Mouse (Mus musculus): ENCODE measurements around the gene Pcdh8. TPM values are rescaled to one million over a fixed set of nuclear protein-coding genes. Genes with fewer than 3 reads are reported as not detected.

Pcdh8 gene
- polyA plus RNA-seq, 1 experiment from 2014 or later, result 13.7 TPM

GRCm38 (mm10) chr14:79780332-79780731 lies 9.2 kb upstream of the Pcdh8 start:
- WGBS, result 55% methylated on average over 6 of the region's 6 CpGs
- Histone ChIP-seq H3K9ac (ENCODE audit: low read length) (no peak overlapping the region), H3K27me3 (ENCODE audit: control insufficient read depth, insufficient read depth, low read length) (no peaks in the 10 kb centered on the region), H3K4me1 (replicated peaks; ENCODE audit: control insufficient read depth, insufficient read depth, low read length) (no peaks in the 10 kb centered on the region), H3K36me3 (ENCODE audit: control insufficient read depth, insufficient read depth, low read length) (no peaks in the 10 kb centered on the region), H3K9me3 (ENCODE audit: control insufficient read depth, low read length) (no peaks in the 10 kb centered on the region), H3K27ac (ENCODE audit: low read depth, low read length) (no peak overlapping the region), H3K4me3 (ENCODE audit: low read depth, low read length) (no peak overlapping the region), H3K4me2 (ENCODE audit: low read depth, low read length, severe bottlenecking) (no peak overlapping the region)
- ATAC-seq (replicated peaks; ENCODE audit: low FRiP score) (no peak), DNase-seq (ENCODE audit: low spot score) (no peak)

DNA sequence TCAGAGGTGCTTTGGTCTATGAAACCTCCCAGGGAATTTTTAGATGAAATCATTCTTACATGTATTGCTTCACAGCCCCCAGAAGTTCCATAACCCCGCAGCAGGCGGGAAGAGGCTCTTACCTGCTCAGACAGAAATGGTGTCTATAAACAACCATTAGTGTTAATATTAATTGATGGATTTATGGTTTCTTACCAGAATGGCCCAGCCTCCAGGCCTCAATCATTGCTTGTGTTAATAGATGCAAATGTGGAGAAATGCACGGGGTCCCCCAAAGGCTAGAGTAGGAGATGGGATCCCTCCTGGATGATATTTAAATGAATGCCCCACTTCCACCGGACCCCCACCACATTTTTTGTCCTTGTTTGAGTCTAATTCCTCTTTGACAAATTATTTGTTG lies 8.7 kb upstream of the Pcdh8 start:
- no peak for ATAC-seq (replicated peaks; ENCODE audit: low FRiP score)

GRCm38 (mm10) chr14:79773425-79774391 lies 2.6 kb upstream of the Pcdh8 start:
- H3K4me1 ChIP-seq (replicated peaks; ENCODE audit: control insufficient read depth, insufficient read depth, low read length), result peaks cover 20% of the 10 kb centered on the region; the same call in 1 of the 2 replicates
- no peaks in the 10 kb centered on the region for H3K36me3 ChIP-seq (ENCODE audit: control insufficient read depth, insufficient read depth, low read length)
- WGBS, result under 1% methylated on average over 43 of the region's 44 CpGs
- H3K4me2 ChIP-seq (ENCODE audit: low read depth, low read length, severe bottlenecking), result peak overlapping the region; percentile 82
- H3K9ac ChIP-seq (ENCODE audit: low read length), result peak overlapping the region; percentile 69
- peak overlapping the region; percentile 69 for H3K27ac ChIP-seq (ENCODE audit: low read depth, low read length)
- peak; percentile 65 for ATAC-seq (replicated peaks; ENCODE audit: low FRiP score)
- peak overlapping the region; percentile 41 for H3K4me3 ChIP-seq (ENCODE audit: low read depth, low read length)
- H3K9me3 ChIP-seq (ENCODE audit: control insufficient read depth, low read length), result no peaks in the 10 kb centered on the region
- peaks cover 30% of the 10 kb centered on the region for H3K27me3 ChIP-seq (ENCODE audit: control insufficient read depth, insufficient read depth, low read length)
- peak; percentile 87 for DNase-seq (ENCODE audit: low spot score)

More for the DNA sequence above, 8.7 kb upstream of the Pcdh8 start:
- Histone ChIP-seq H3K4me2 (ENCODE audit: low read depth, low read length, severe bottlenecking) (no peak overlapping the region), H3K9me3 (ENCODE audit: control insufficient read depth, low read length) (no peaks in the 10 kb centered on the region), H3K27ac (ENCODE audit: low read depth, low read length) (no peak overlapping the region), H3K36me3 (ENCODE audit: control insufficient read depth, insufficient read depth, low read length) (no peaks in the 10 kb centered on the region), H3K4me1 (replicated peaks; ENCODE audit: control insufficient read depth, insufficient read depth, low read length) (no peaks in the 10 kb centered on the region; the same call in 1 of the 2 replicates), H3K27me3 (ENCODE audit: control insufficient read depth, insufficient read depth, low read length) (no peaks in the 10 kb centered on the region), H3K4me3 (ENCODE audit: low read depth, low read length) (no peak overlapping the region), H3K9ac (ENCODE audit: low read length) (no peak overlapping the region)
- DNase-seq (ENCODE audit: low spot score), result no peak
- WGBS, result 65% methylated on average over 4 of the region's 4 CpGs

DNA sequence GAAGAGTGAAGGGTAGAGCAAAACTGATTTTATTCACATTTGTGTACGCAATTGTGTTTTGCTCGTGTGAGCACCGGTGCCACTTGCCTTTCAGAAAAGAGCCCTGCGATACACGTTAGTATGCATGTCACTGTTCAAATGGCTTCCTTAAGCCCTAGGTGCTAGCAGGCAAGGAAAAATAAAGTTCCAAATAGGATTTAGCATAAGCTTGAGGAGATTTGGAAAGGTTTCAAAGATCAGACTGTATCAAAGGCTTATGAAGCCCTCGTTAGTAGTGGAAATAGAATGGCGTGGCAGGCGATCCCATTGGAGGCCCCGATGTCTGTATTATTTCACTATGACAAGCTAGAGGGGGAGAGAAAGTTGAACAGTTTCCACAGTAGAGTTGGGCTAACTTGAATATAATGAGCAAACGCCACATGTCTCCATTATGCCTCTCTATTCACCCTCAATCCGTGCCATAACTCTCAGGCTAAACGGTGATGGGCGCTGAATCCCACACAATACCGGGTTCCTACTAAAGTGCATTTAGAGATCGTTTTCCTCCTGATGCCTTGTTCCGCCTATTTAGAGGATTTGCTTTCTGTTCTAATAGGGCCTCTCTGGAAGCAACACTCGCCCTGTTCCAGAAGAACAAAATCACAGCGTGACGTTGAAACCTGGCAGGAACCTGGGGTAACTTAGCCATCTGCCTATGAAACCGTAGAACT lies 845 bp upstream of the Pcdh8 start:
- DNase-seq (ENCODE audit: low spot score) (no peak), ATAC-seq (replicated peaks; ENCODE audit: low FRiP score) (no peak)
- H3K4me2 ChIP-seq (ENCODE audit: low read depth, low read length, severe bottlenecking), result peak overlapping the region; percentile 58
- no peaks in the 10 kb centered on the region for H3K36me3 ChIP-seq (ENCODE audit: control insufficient read depth, insufficient read depth, low read length)
- H3K9me3 ChIP-seq (ENCODE audit: control insufficient read depth, low read length), result no peaks in the 10 kb centered on the region
- 1% methylated on average over 20 of the region's 20 CpGs for WGBS
- 0 out of 2 replicates have a peak overlapping the region, but pooled peaks have one; percentile 26 for H3K27ac ChIP-seq (ENCODE audit: low read depth, low read length)
- H3K9ac ChIP-seq (ENCODE audit: low read length), result peak overlapping the region; percentile 10; the same call in 1 of the 2 replicates
- H3K27me3 ChIP-seq (ENCODE audit: control insufficient read depth, insufficient read depth, low read length), result peaks cover 46% of the 10 kb centered on the region
- peak overlapping the region; percentile 42 for H3K4me3 ChIP-seq (ENCODE audit: low read depth, low read length)
- H3K4me1 ChIP-seq (replicated peaks; ENCODE audit: control insufficient read depth, insufficient read depth, low read length), result peaks cover 26% of the 10 kb centered on the region

- 4% methylated on average over 62 of the region's 62 CpGs for WGBS
- ATAC-seq (replicated peaks; ENCODE audit: low FRiP score) (peak; percentile 6), DNase-seq (ENCODE audit: low spot score) (peak; percentile 72)
- H3K4me1 ChIP-seq (replicated peaks; ENCODE audit: control insufficient read depth, insufficient read depth, low read length), result peaks cover 26% of the 10 kb centered on the region
- no peaks in the 10 kb centered on the region for H3K9me3 ChIP-seq (ENCODE audit: control insufficient read depth, low read length)
- peak overlapping the region; percentile 42 for H3K4me3 ChIP-seq (ENCODE audit: low read depth, low read length)
- H3K27me3 ChIP-seq (ENCODE audit: control insufficient read depth, insufficient read depth, low read length), result peaks cover 51% of the 10 kb centered on the region
- peak overlapping the region; percentile 58 for H3K4me2 ChIP-seq (ENCODE audit: low read depth, low read length, severe bottlenecking)
- peak overlapping the region; percentile 33 for H3K9ac ChIP-seq (ENCODE audit: low read length)
- H3K27ac ChIP-seq (ENCODE audit: low read depth, low read length), result no peak overlapping the region
- no peaks in the 10 kb centered on the region for H3K36me3 ChIP-seq (ENCODE audit: control insufficient read depth, insufficient read depth, low read length)
These were observed 612 bp downstream of the Pcdh8 start for GRCm38 (mm10) chr14:79770306-79771093.

DNA sequence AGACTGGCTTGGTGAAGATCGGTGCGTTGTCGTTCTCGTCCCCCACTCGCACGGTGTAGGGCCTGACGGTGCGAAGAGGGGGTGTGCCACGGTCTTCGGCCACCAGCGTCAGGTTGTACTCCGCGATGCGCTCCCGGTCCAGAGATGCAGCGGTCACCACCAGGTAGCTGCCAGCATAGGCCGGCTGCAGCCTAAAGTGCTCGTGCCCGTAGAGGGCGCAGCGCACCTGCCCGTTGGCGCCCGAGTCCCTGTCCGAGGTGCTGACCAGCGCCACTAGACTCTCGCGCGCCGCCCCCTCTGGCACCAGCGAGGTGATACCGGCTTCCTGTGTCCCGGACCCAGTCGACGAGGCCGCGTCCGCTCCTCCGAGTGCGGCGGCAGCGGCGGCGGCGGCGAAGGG lies 1.5 kb downstream of the Pcdh8 start:
- peaks cover 51% of the 10 kb centered on the region for H3K27me3 ChIP-seq (ENCODE audit: control insufficient read depth, insufficient read depth, low read length)
- H3K9ac ChIP-seq (ENCODE audit: low read length), result 0 out of 2 replicates have a peak overlapping the region, but pooled peaks have one; percentile 24
- H3K4me2 ChIP-seq (ENCODE audit: low read depth, low read length, severe bottlenecking), result peak overlapping the region; percentile 58
- H3K9me3 ChIP-seq (ENCODE audit: control insufficient read depth, low read length), result no peaks in the 10 kb centered on the region
- WGBS, result 1% methylated on average over 46 of the region's 46 CpGs
- DNase-seq (ENCODE audit: low spot score) (peak; percentile 93), ATAC-seq (replicated peaks; ENCODE audit: low FRiP score) (peak; percentile 18)
- no peaks in the 10 kb centered on the region for H3K36me3 ChIP-seq (ENCODE audit: control insufficient read depth, insufficient read depth, low read length)
- peak overlapping the region; percentile 42 for H3K4me3 ChIP-seq (ENCODE audit: low read depth, low read length)
- no peak overlapping the region for H3K27ac ChIP-seq (ENCODE audit: low read depth, low read length)
- peaks cover 26% of the 10 kb centered on the region for H3K4me1 ChIP-seq (replicated peaks; ENCODE audit: control insufficient read depth, insufficient read depth, low read length)

GRCm38 (mm10) chr14:79768996-79769395 lies 2.1 kb downstream of the Pcdh8 start:
- peaks cover 26% of the 10 kb centered on the region for H3K4me1 ChIP-seq (replicated peaks; ENCODE audit: control insufficient read depth, insufficient read depth, low read length)
- peak overlapping the region; percentile 42 for H3K4me3 ChIP-seq (ENCODE audit: low read depth, low read length)
- no peaks in the 10 kb centered on the region for H3K9me3 ChIP-seq (ENCODE audit: control insufficient read depth, low read length)
- H3K9ac ChIP-seq (ENCODE audit: low read length), result peak overlapping the region; percentile 35; the same call in 1 of the 2 replicates
- WGBS, result 5% methylated on average over 30 of the region's 30 CpGs
- peak overlapping the region; percentile 58 for H3K4me2 ChIP-seq (ENCODE audit: low read depth, low read length, severe bottlenecking)
- ATAC-seq (replicated peaks; ENCODE audit: low FRiP score) (no peak), DNase-seq (ENCODE audit: low spot score) (peak; percentile 76)
- peaks cover 51% of the 10 kb centered on the region for H3K27me3 ChIP-seq (ENCODE audit: control insufficient read depth, insufficient read depth, low read length)
- H3K36me3 ChIP-seq (ENCODE audit: control insufficient read depth, insufficient read depth, low read length), result no peaks in the 10 kb centered on the region
- H3K27ac ChIP-seq (ENCODE audit: low read depth, low read length), result no peak overlapping the region
